Mouse (Mus musculus) right cerebral cortex, postnatal 4 days (tissue): ENCODE data around the gene Thoc6.
A peak's percentile ranks its signal among the peaks of the same experiment; 100 is the strongest.

Experiments
- DNase-seq: peaks from one replicate; pipeline ENCODE4 v3.0.0-alpha.2; 2022

Gene Thoc6

GRCm38 (mm10) chr17:23676473-23677031, 2.9 kb upstream of the Thoc6 start:
- no peak for DNase-seq

GRCm38 (mm10) chr17:23675564-23676281, 2.0 kb upstream of the Thoc6 start:
- no peak for DNase-seq

GRCm38 (mm10) chr17:23675127-23675526, 1.4 kb upstream of the Thoc6 start:
- DNase-seq, result no peak

GRCm38 (mm10) chr17:23674271-23674952, 730 bp upstream of the Thoc6 start:
- no peak for DNase-seq

GRCm38 (mm10) chr17:23672761-23673160, 921 bp downstream of the Thoc6 start:
- no peak for DNase-seq

- DNase-seq, result no peak
Measured at GRCm38 (mm10) chr17:23671519-23671918, 2.2 kb downstream of the Thoc6 start.

- DNase-seq, result no peak
Measured at GRCm38 (mm10) chr17:23670516-23671074, 3.1 kb downstream of the Thoc6 start.

- no peak for DNase-seq
Measured at GRCm38 (mm10) chr17:23665511-23665910, 8.2 kb downstream of the Thoc6 start.

- DNase-seq, result no peak
Measured at GRCm38 (mm10) chr17:23664556-23665021, 9.1 kb downstream of the Thoc6 start.

- no peak for DNase-seq
Measured at GRCm38 (mm10) chr17:23661526-23661925, 12.2 kb downstream of the Thoc6 start.

GRCm38 (mm10) chr17:23660876-23661200, 12.8 kb downstream of the Thoc6 start:
- DNase-seq, result no peak

- DNase-seq, result no peak
Measured at GRCm38 (mm10) chr17:23660117-23660875, 13.4 kb downstream of the Thoc6 start, which contains the start of gene Bicdl2. Gene Bicdl2, plus strand, starts transcription at chr17:23660506.

- no peak for DNase-seq
Measured at GRCm38 (mm10) chr17:23658450-23658849, 15.2 kb downstream of the Thoc6 start.

GRCm38 (mm10) chr17:23654410-23654809, 19.3 kb downstream of the Thoc6 start:
- no peak for DNase-seq

GRCm38 (mm10) chr17:23654001-23654400, 19.7 kb downstream of the Thoc6 start:
- no peak for DNase-seq

GRCm38 (mm10) chr17:23653324-23653723, 20.4 kb downstream of the Thoc6 start:
- DNase-seq, result no peak

- no peak for DNase-seq
Measured at GRCm38 (mm10) chr17:23651363-23651762, 22.3 kb downstream of the Thoc6 start.

GRCm38 (mm10) chr17:23645894-23646293, 27.8 kb downstream of the Thoc6 start:
- no peak for DNase-seq

GRCm38 (mm10) chr17:23644613-23645495, 28.8 kb downstream of the Thoc6 start, which contains the start of gene Mmp25:
Gene Mmp25, minus strand, starts transcription at chr17:23645277.
- DNase-seq, result no peak

GRCm38 (mm10) chr17:23631241-23631640, 42.4 kb downstream of the Thoc6 start:
- DNase-seq, result no peak

GRCm38 (mm10) chr17:23630195-23631020, 43.3 kb downstream of the Thoc6 start:
- peak; percentile 81 for DNase-seq
